Mouse (Mus musculus) midbrain, postnatal 0 days (tissue): Measurements from ENCODE around the gene Cyba. TPM values are rescaled to one million over a fixed set of nuclear protein-coding genes. Genes with fewer than 3 reads are reported as not detected.

Experiments
- ATAC-seq: fragments of 200-750 bp; cut with Nextera tagmentation; 2 replicates; pipeline ENCODE4 v1.8.0; 2017; ENCODE audit warnings: moderate number of reproducible peaks, mild to moderate bottlenecking, moderate TSS enrichment, moderate library complexity; ENCODE audit not compliant: low FRiP score
- DNase-seq: peaks from one replicate; pipeline ENCODE4 v3.0.0-alpha.2; 2015; ENCODE audit warnings: low spot score
- H3K27ac ChIP-seq: fragments of 300-500 bp; sonication (generic); 2 replicates; pipeline ENCODE4 v1.5.1; 2014; ENCODE audit warnings: low read depth, mild to moderate bottlenecking, low read length, mixed read lengths
- H3K27me3 ChIP-seq: fragments of 300-500 bp; sonication (generic); 2 replicates; pipeline ENCODE4 v1.6.1; 2014; ENCODE audit warnings: low read length, control low read depth, mixed read lengths; ENCODE audit not compliant: insufficient read depth
- H3K36me3 ChIP-seq: fragments of 300-500 bp; sonication (generic); 2 replicates; pipeline ENCODE4 v1.6.1; 2014; ENCODE audit warnings: low read length, control low read depth, mixed read lengths; ENCODE audit not compliant: insufficient read depth
- H3K4me1 ChIP-seq: fragments of 300-500 bp; sonication (generic); 2 replicates; pipeline ENCODE4 v1.6.1; 2014; ENCODE audit warnings: mild to moderate bottlenecking, control low read depth, antibody characterized with exemption, low read length, mixed read lengths; ENCODE audit not compliant: insufficient read depth
- H3K4me2 ChIP-seq: fragments of 300-500 bp; sonication (generic); 2 replicates; pipeline ENCODE4 v1.6.1; 2014; ENCODE audit warnings: low read depth, mild to moderate bottlenecking, low read length, mixed read lengths; ENCODE audit not compliant: poor library complexity, severe bottlenecking
- H3K4me3 ChIP-seq: fragments of 300-500 bp; sonication (generic); 2 replicates; pipeline ENCODE4 v1.5.1; 2014; ENCODE audit warnings: low read depth, mild to moderate bottlenecking, low read length, moderate library complexity
- H3K9ac ChIP-seq: fragments of 300-500 bp; sonication (generic); replicated peaks from 2 replicates; pipeline ENCODE4 v1.6.1; 2014; ENCODE audit warnings: mild to moderate bottlenecking, low read length, moderate library complexity, mixed read lengths; ENCODE audit not compliant: poor library complexity, severe bottlenecking
- H3K9me3 ChIP-seq: fragments of 300-500 bp; sonication (generic); 2 replicates; pipeline ENCODE4 v1.6.1; 2016; ENCODE audit warnings: low read length, control low read depth
- CTCF ChIP-seq: IDR thresholded peaks from 2 replicates; pipeline ENCODE4 v1.5.1; 2016; ENCODE audit warnings: antibody characterized with exemption, mild to moderate bottlenecking
- WGBS: fragments of 180-500 bp; shearing (Covaris S2); extraction: QIAGEN DNeasy Blood & Tissue Kit; methylation state at CpG from one replicate; pipeline ENCODE4 v1.1.7; 2014; 5-methylcytosine and 5-hydroxymethylcytosine counted together
- polyA plus RNA-seq: library from polyadenylated mRNA; unstranded; fragments of >200 nt; fragmentation: Nextera tagmentation; extraction: Ambion mirVana; gene quantifications from 2 replicates; pipeline ENCODE4 v1.2.1, GENCODE M21; 2015
- total RNA-seq: library from RNA; depleted of rRNA; stranded (reverse); fragments of >200 nt; gene quantifications from 2 replicates; pipeline ENCODE4 v1.2.3, GENCODE M21; 2014

The Cyba gene
- total and polyA plus RNA-seq, 2 experiments from 2014 or later = 27.7 to 35.6 TPM

DNA sequence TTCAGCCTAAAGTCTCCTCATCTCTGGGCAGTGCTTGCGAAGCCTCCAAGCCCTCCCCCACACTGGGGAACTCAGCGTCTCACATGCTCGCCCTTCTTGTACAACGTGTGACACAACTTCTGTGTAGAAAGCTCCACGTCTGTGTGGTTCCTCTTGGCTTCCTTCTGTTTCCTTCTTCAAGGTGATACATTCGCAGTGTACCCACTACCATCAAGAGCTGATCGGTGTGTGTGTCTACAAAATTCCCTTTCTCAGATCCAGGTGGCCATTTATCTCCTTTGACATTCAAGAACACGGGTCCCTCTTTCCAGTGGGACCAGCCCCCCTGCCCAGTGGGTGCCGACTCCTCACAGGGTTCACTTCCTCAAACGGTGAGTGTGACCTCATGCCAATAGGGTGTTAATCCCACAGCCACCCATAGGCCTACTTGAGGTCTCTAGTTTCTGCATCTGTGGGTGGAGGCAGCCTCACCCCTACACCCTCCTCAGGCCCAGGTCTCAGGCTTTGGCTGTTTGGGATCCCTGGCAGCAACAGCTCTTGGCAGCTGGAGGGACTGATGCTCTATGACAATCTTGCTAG, 2.6 kb downstream of the Cyba start:
- 80% methylated on average over 10 of the region's 10 CpGs for WGBS
- H3K9me3 ChIP-seq = no peaks in the 10 kb centered on the region
- H3K9ac ChIP-seq = no peak overlapping the region
- H3K4me2 ChIP-seq = no peak overlapping the region
- no peak overlapping the region for H3K27ac ChIP-seq
- no peaks in the 10 kb centered on the region for H3K27me3 ChIP-seq
- no peak for TF ChIP-seq CTCF
- no peaks in the 10 kb centered on the region for H3K4me1 ChIP-seq
- ATAC-seq (no peak), DNase-seq (no peak)
- peaks cover 17% of the 10 kb centered on the region; the same call in 1 of the 2 replicates for H3K36me3 ChIP-seq
- no peak overlapping the region for H3K4me3 ChIP-seq

GRCm38 (mm10) chr8:122428163-122428562, 4.6 kb downstream of the Cyba start:
- Histone ChIP-seq H3K4me2 (no peak overlapping the region), H3K4me3 (no peak overlapping the region), H3K9ac (no peak overlapping the region), H3K36me3 (no peaks in the 10 kb centered on the region), H3K9me3 (no peaks in the 10 kb centered on the region), H3K27me3 (no peaks in the 10 kb centered on the region), H3K4me1 (no peaks in the 10 kb centered on the region), H3K27ac (no peak overlapping the region)
- DNase-seq (no peak), ATAC-seq (no peak)
- TF ChIP-seq CTCF = no peak
- 92% methylated on average over 9 of the region's 9 CpGs for WGBS

DNA sequence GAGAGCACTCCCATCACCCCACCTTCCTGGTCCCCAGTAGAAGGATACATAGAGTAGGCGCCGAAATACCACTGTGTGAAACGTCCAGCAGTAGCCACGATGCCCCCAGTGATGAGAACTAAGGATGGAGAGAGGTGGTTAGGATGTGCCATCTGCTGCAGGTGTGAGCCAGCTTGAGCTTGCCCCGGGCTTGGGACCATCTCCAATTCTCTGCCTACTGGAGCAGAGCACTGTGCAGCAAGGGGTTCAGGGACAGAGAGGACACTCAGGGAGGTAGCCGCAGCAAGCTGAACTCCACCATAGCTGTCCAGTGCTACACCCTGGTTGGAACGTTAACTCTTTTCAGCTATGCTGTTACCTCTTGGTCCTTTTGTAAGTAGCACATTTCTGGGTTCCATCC, 5.1 kb downstream of the Cyba start:
- no peaks in the 10 kb centered on the region for H3K4me1 ChIP-seq
- H3K36me3 ChIP-seq = no peaks in the 10 kb centered on the region
- no peaks in the 10 kb centered on the region for H3K9me3 ChIP-seq
- ATAC-seq (no peak), DNase-seq (no peak)
- H3K27me3 ChIP-seq = no peaks in the 10 kb centered on the region
- no peak overlapping the region for H3K27ac ChIP-seq
- no peak overlapping the region for H3K9ac ChIP-seq
- H3K4me3 ChIP-seq = no peak overlapping the region
- no peak for TF ChIP-seq CTCF
- 91% methylated on average over 7 of the region's 7 CpGs for WGBS
- no peak overlapping the region for H3K4me2 ChIP-seq

- no peak for TF ChIP-seq CTCF
Observed at GRCm38 (mm10) chr8:122426145-122426544, 6.6 kb downstream of the Cyba start.

GRCm38 (mm10) chr8:122423659-122424058, 9.1 kb downstream of the Cyba start:
- Histone ChIP-seq H3K9ac (no peak overlapping the region), H3K36me3 (no peaks in the 10 kb centered on the region; the same call in 1 of the 2 replicates), H3K27ac (no peak overlapping the region), H3K27me3 (no peaks in the 10 kb centered on the region), H3K9me3 (no peaks in the 10 kb centered on the region), H3K4me2 (no peak overlapping the region), H3K4me1 (no peaks in the 10 kb centered on the region), H3K4me3 (no peak overlapping the region)
- no peak for TF ChIP-seq CTCF
- 64% methylated on average over 5 of the region's 5 CpGs for WGBS
- DNase-seq (peak; percentile 38), ATAC-seq (no peak)

More at GRCm38 (mm10) chr8:122426145-122426544, 6.6 kb downstream of the Cyba start:
- 78% methylated on average over 9 of the region's 9 CpGs for WGBS
- Histone ChIP-seq H3K36me3 (no peaks in the 10 kb centered on the region), H3K4me1 (no peaks in the 10 kb centered on the region), H3K4me2 (no peak overlapping the region), H3K4me3 (no peak overlapping the region), H3K27me3 (no peaks in the 10 kb centered on the region), H3K27ac (no peak overlapping the region), H3K9ac (no peak overlapping the region), H3K9me3 (no peaks in the 10 kb centered on the region)
- no peak for DNase-seq
- ATAC-seq = no peak

- Histone ChIP-seq H3K9me3 (no peaks in the 10 kb centered on the region), H3K4me1 (no peaks in the 10 kb centered on the region), H3K36me3 (peaks cover 3% of the 10 kb centered on the region), H3K27ac (no peak overlapping the region), H3K9ac (no peak overlapping the region), H3K27me3 (no peaks in the 10 kb centered on the region), H3K4me2 (no peak overlapping the region), H3K4me3 (no peak overlapping the region)
- DNase-seq (no peak), ATAC-seq (no peak)
- WGBS = 87% methylated on average over 24 of the region's 24 CpGs
- TF ChIP-seq CTCF = no peak
Observed at GRCm38 (mm10) chr8:122423217-122423616, 9.5 kb downstream of the Cyba start.
